Mouse (Mus musculus) layer of hippocampus, adult 18-20 months (tissue): ENCODE measurements at regions not wholly inside any gene's neighbourhood (a gene's known extent, or its start where the extent isn't known, plus 50 kb on each side); places are given as distances from the start of the nearest gene placed in this dataset.
"Not testable (repeated sequence)": the region's sequence is repeated elsewhere in the genome, so short reads cannot be mapped to it uniquely, and the experiment has no call there.

Source experiments
- DNase-seq, 2 experiments: peaks; one replicate each; pipeline ENCODE4 v3.0.0; 2022; ENCODE audit warnings: low spot score in 2 of 2

DNA sequence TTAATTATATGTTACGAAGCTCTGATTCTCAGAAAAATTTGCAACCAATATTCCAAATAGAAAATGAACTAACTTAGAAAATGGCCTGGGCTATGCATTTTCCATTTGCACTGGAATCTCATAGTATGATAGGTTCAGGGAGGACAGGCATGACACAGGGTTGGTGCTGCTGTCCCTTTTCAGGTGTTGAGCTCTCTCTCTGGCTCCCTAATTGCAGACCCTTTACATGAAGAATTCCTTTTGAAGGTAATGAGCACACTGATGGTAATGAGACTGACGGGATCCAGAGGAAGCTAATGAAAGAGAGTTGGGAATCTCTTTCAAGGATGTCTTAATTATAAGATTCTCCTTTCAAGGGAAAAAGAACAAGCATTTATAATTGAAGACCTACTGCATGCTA is 87.6 kb downstream of the Serpinb8 start:
- no peak for DNase-seq

GRCm38 (mm10) chr1:107696858-107697257 is 107.1 kb downstream of the Serpinb8 start:
- no peak for DNase-seq

- DNase-seq = no peak
Observed at GRCm38 (mm10) chr1:107706108-107706548, 116.3 kb downstream of the Serpinb8 start.

- DNase-seq = no peak
Observed at GRCm38 (mm10) chr1:107708601-107709000, 118.8 kb downstream of the Serpinb8 start.

DNA sequence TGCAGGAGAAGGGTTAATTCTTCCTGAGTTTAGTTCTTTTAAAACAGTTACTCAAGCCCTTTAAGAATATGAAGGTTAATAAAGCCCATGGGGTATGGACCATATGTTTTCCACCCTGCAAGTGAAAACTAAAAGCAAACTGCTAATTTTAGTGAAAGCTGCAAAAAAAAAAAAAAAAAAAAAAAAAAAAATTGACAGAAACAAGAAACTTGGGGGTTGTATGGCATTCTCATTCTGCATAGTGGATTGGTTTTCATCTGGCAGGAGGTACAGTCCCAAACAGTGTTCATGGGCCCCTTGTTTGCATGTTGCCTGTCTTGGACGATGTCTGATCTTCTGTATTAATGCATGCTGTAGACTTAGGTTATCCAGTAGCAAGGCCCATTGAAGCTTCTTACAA is 125.1 kb downstream of the Serpinb8 start:
- DNase-seq = no peak

DNA sequence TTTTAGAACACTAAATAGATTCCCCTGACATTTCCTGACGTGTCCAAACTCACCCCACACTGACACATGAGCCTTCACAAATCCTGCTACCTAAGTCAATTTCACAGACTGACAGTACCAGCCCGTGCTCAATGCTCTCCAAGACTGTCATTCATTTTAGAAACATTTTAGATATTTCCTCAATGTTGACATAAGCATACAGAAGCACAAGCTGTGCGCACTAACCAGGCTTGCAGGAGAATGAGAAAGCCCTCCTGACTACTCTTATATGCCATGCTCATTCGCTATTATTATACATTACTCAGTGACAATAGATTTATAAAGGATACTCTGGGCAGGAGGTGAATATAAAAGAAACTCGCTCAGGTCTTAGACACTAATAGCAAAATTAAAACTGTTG is 129.5 kb downstream of the Serpinb8 start:
- DNase-seq = no peak

GRCm38 (mm10) chr1:107728113-107728839 is 138.5 kb downstream of the Serpinb8 start:
- peak; percentile 5 to 56 for DNase-seq

GRCm38 (mm10) chr1:107765307-107765706 is 175.5 kb downstream of the Serpinb8 start:
- no peak for DNase-seq

- DNase-seq = no peak
Observed at GRCm38 (mm10) chr1:107767198-107767947, 177.6 kb downstream of the Serpinb8 start.

DNA sequence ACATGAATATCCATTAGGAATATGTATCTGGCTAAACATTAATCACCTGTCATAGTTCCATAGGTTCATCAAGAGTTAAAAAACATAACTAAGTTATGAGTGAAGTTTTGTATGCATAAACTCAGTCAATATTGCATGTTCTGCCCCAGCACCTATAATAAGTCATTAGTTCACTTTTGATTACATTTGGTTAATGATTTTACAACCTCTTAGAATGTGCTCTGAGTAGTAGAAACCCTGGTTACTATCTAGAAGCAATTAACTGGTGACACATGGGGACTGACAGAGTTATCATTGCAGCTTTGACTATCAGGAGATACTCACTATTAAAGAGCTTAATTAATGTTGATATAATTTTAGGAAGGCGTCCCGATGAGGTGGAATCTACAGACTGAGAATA is 183.2 kb downstream of the Serpinb8 start:
- no peak for DNase-seq

GRCm38 (mm10) chr1:107783079-107783478 is 193.3 kb downstream of the Serpinb8 start:
- no peak for DNase-seq

GRCm38 (mm10) chr1:107805823-107806222 is 216.0 kb downstream of the Serpinb8 start:
- no peak for DNase-seq

- not testable (repeated sequence) for DNase-seq
Observed at GRCm38 (mm10) chr1:107807367-107807766, 217.6 kb downstream of the Serpinb8 start.

GRCm38 (mm10) chr1:107811136-107811535 is 221.3 kb downstream of the Serpinb8 start:
- DNase-seq = no peak

DNA sequence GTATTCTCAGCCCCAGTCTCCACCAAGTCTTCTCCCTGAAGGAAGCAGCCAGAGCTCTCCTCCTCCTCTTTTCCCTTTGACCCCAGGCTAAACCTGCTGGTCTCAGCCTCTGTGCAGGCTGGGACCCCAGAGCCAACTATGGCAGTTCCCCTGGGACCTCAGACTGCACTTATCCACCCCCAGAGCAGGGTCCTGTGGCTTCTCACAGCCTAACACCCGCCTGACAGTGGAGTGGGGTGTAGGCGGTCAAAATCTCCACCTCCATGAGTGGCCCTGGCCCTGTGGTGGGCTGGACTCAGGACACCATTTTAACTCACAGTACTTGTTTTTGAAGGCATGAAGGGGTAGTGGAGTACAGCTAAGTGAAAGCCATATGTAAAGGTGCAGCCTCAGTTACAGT is 222.1 kb downstream of the Serpinb8 start:
- no peak for DNase-seq

GRCm38 (mm10) chr1:107837877-107838276 is 248.1 kb downstream of the Serpinb8 start:
- DNase-seq = no peak

GRCm38 (mm10) chr1:107852386-107852785 is 262.6 kb downstream of the Serpinb8 start:
- DNase-seq = no peak

DNA sequence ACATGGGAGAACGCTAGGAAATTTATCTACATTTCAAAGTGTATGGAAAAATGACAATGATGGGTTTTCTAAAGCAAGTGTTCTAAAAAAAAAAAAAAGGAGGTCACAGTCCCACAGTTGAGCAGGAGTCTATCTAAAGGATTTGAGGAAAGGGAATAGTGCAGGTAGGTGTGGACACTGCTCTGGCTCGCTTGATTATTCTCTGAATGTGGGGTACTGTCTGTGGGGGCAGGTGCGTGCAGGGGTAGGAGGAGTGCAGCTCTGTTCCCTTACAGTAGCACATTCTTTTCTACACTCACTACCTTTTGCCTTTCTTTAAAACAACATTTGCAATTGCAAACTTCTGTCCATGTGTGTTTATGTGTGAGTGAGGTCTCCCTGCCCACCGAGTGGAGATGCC is 263.2 kb downstream of the Serpinb8 start:
- no peak for DNase-seq

- no peak for DNase-seq
Observed at GRCm38 (mm10) chr1:107897743-107898437, 308.1 kb downstream of the Serpinb8 start.

DNA sequence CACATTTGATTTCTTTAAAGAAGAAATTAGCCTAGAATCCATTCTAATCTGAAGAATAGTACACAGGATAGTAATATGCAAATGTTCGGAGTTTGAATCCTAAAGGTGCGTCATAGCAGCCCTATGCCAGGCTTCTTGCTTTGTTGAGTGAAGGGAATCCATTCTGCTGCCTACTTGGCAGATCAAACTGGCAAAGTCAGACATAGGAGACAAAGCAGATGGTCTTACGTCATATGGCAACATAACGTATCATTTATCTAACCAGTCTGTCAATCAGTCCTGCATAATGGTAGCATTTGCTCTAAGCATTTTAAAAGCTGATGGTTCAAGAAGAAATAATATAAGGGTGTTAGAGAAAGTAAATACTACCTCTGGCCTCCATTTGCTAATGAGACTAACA is 309.5 kb downstream of the Serpinb8 start:
- DNase-seq = peak in 1 of 2 experiments; percentile 32

DNA sequence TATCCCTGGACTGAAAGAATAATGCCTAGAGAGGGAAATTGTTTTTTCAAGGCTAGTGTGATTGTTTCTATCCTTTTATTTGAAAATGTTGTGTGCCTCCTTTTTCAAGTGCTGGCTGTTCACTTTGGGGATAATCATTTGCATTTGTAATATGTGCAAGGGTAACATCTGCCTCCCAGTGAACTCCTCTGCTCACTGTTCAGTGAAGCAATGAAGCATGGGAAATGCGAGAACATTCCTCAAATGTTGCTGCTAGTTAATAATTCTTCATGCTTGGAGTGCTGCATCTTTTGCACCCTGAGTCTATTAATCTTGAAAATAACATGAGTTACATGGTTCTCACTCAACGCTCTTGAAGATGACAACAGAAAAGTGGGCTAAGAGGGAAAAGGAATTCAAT is 310.6 kb downstream of the Serpinb8 start:
- no peak for DNase-seq

- DNase-seq = no peak
Observed at GRCm38 (mm10) chr1:107900913-107901312, 311.1 kb downstream of the Serpinb8 start.
